ENCODE assay signal across 20 mouse cellular contexts in the genomic region with DNA sequence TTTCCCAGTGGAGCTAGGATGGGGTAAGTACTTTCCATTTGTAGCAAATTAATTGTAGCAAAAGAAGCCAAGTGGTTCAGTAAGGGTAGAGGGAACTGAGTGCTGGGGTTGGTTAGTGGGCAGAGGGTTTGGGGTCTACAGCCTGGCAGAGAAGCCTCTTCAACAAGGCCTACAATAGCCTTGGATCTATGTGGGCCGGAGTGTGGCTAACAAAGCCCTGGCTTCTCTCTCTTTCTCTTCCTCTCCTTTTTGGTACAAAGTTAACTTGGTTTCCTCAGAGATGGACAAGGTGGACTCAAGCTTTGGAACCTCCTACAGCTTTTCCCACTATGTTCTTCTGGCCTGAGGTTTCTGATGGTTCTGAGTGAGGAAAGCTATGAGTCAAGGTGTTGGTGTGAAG. TPM values are rescaled to one million over a fixed set of nuclear protein-coding genes. Genes with fewer than 3 reads are reported as not detected.
A peak's percentile ranks its signal among the peaks of the same experiment; 100 is the strongest.
DNase-seq lines count a peak whose midpoint lies in the region; ATAC-seq and TF ChIP-seq lines count a peak whose summit lies in the region.
"Had no signal": no experiment of that assay in that cellular context is flagged by ENCODE, and none has a peak within 500 bp of the region (broad histone marks: within the 10 kb centered on the region; RNA-seq: fewer than 3 reads in every experiment).

No protein-coding gene starts in this region.

- TF ChIP-seq CTCF in kidney, adult 2 months (conservative IDR thresholded peaks at IDR 0.05; ENCODE audit: insufficient read depth, insufficient read length, low read depth, low read length), result no peak

- 0 out of 2 replicates have a peak, but pooled peaks cover 2% of the 10 kb centered on the region for H3K4me1 ChIP-seq in kidney, adult 2 months (ENCODE audit: control insufficient read depth, insufficient read depth, low read length)
- H3K4me1 ChIP-seq in hindbrain, embryonic 15.5 days (replicated peaks), result peaks cover 10% of the 10 kb centered on the region
- H3K4me1 ChIP-seq in limb, embryonic 11.5 days (ENCODE audit: control insufficient read depth, insufficient read depth, low read length), result peaks cover 59% of the 10 kb centered on the region
- H3K4me1 ChIP-seq in stomach, embryonic 15.5 days, result peaks cover 7% of the 10 kb centered on the region

- H3K9ac ChIP-seq in hindbrain, embryonic 15.5 days, result peak overlapping the region; percentile 27
- no peak overlapping the region; the same call in 1 of the 2 replicates for H3K9ac ChIP-seq in limb, embryonic 11.5 days (ENCODE audit: low read length)
- H3K9ac ChIP-seq in stomach, embryonic 15.5 days, result no peak overlapping the region
- H3K9ac ChIP-seq: midbrain, embryonic 12.5 days had no signal

- WGBS in kidney, adult 2 months, result 71% methylated on average over 1 of the region's 1 CpGs
- 22% methylated on average over 1 of the region's 1 CpGs for WGBS in hindbrain, embryonic 15.5 days
- 19% methylated on average over 1 of the region's 1 CpGs for WGBS in limb, embryonic 11.5 days
- 60% methylated on average over 1 of the region's 1 CpGs for WGBS in stomach, embryonic 15.5 days

- no peak overlapping the region for H3K27ac ChIP-seq in kidney, adult 2 months (ENCODE audit: insufficient read depth, low read depth, low read length)
- H3K27ac ChIP-seq in hindbrain, embryonic 15.5 days (replicated peaks), result peak overlapping the region; percentile 41
- H3K27ac ChIP-seq in limb, embryonic 11.5 days (replicated peaks; ENCODE audit: low read depth, low read length), result no peak overlapping the region
- H3K27ac ChIP-seq in stomach, embryonic 15.5 days, result peak overlapping the region; percentile 77
- H3K27ac ChIP-seq: layer of hippocampus, adult 2 months; midbrain, embryonic 12.5 days had no signal

- peak overlapping the region; percentile 53 for H3K4me2 ChIP-seq in hindbrain, embryonic 15.5 days
- H3K4me2 ChIP-seq in limb, embryonic 11.5 days (ENCODE audit: low read depth, severe bottlenecking), result peak overlapping the region; percentile 13; the same call in 1 of the 2 replicates
- H3K4me2 ChIP-seq in stomach, embryonic 15.5 days, result peak overlapping the region; percentile 75
- H3K4me2 ChIP-seq: midbrain, embryonic 12.5 days had no signal

- TF ChIP-seq POLR2A in kidney, adult 2 months (IDR thresholded peaks at IDR 0.05; ENCODE audit: low read depth, low read length), result no peak

- no peak overlapping the region for H3K4me3 ChIP-seq in kidney, adult 2 months (ENCODE audit: insufficient read depth, low read depth, low read length)
- H3K4me3 ChIP-seq in hindbrain, embryonic 15.5 days, result peak overlapping the region; percentile 38
- H3K4me3 ChIP-seq in limb, embryonic 11.5 days (ENCODE audit: low read depth, low read length), result no peak overlapping the region
- H3K4me3 ChIP-seq in stomach, embryonic 15.5 days (replicated peaks), result peak overlapping the region; percentile 13; the same call in 1 of the 2 replicates
- H3K4me3 ChIP-seq: erythroblast, embryonic 14.5 days; layer of hippocampus, adult 2 months; midbrain, embryonic 12.5 days had no signal

- no peak for ATAC-seq in hindbrain, embryonic 15.5 days (ENCODE audit: low FRiP score, low read depth)
- ATAC-seq in limb, embryonic 11.5 days (ENCODE audit: insufficient number of reproducible peaks, low FRiP score, low TSS enrichment, low read depth), result no peak
- ATAC-seq in stomach, embryonic 15.5 days (ENCODE audit: insufficient read depth, low FRiP score, low read depth), result no peak

- H3K9me3 ChIP-seq in hindbrain, embryonic 15.5 days, result no peaks in the 10 kb centered on the region
- no peaks in the 10 kb centered on the region for H3K9me3 ChIP-seq in limb, embryonic 11.5 days (ENCODE audit: control insufficient read depth, low read length)
- H3K9me3 ChIP-seq in stomach, embryonic 15.5 days, result no peaks in the 10 kb centered on the region
- H3K9me3 ChIP-seq: midbrain, embryonic 12.5 days had no signal

- intact Hi-C loops in left cerebral cortex, postnatal 25 days (cut with DNase I), result loop anchor here (5.0 kb wide), 1 partner anchor 39 kb away; a partner anchor contains a TSS

- DNase-seq in kidney, postnatal 10 days, result peak; percentile 9
- no peak for DNase-seq in kidney, adult 2 months
- no peak for DNase-seq in limb, embryonic 11.5 days (ENCODE audit: low spot score)
- DNase-seq in layer of hippocampus, postnatal 36 days, result no peak
- no peak for DNase-seq in left cerebral cortex, postnatal 25 days (ENCODE audit: low spot score in 2 of 2)
- DNase-seq: cerebellum, adult 2 months; heart, adult 11 months; heart, postnatal 4 days; retina, postnatal 1 day had no signal

- H3K27me3 ChIP-seq in kidney, adult 2 months (replicated peaks; ENCODE audit: control insufficient read depth, insufficient read depth, low read length), result no peaks in the 10 kb centered on the region
- peaks cover 85% of the 10 kb centered on the region for H3K27me3 ChIP-seq in hindbrain, embryonic 15.5 days
- no peaks in the 10 kb centered on the region for H3K27me3 ChIP-seq in limb, embryonic 11.5 days (ENCODE audit: control insufficient read depth, insufficient read depth, low read length)
- peaks cover 34% of the 10 kb centered on the region for H3K27me3 ChIP-seq in stomach, embryonic 15.5 days (replicated peaks)
- H3K27me3 ChIP-seq: CH12.LX had no signal

- peaks cover 5% of the 10 kb centered on the region; the same call in 1 of the 2 replicates for H3K36me3 ChIP-seq in kidney, adult 2 months (ENCODE audit: control insufficient read depth, insufficient read depth, low read length)
- H3K36me3 ChIP-seq in hindbrain, embryonic 15.5 days, result no peaks in the 10 kb centered on the region
- H3K36me3 ChIP-seq in limb, embryonic 11.5 days (ENCODE audit: control insufficient read depth, insufficient read depth, low read length), result peaks cover 2% of the 10 kb centered on the region; the same call in 1 of the 2 replicates
- no peaks in the 10 kb centered on the region for H3K36me3 ChIP-seq in stomach, embryonic 15.5 days
- H3K36me3 ChIP-seq: midbrain, embryonic 12.5 days had no signal

RNA-seq across cellular contexts. Expression of a gene that starts 3.1 kb away (rescaled TPM):
- 6.9 and 8.1 TPM in 2 replicates for polyA plus RNA-seq in kidney, adult 2 months (2012; rRNA removed)
- polyA plus RNA-seq in hindbrain, embryonic 15.5 days (2015; fragmentation: Nextera tagmentation; extraction: Ambion mirVana), result 105 and 115 TPM in 2 replicates
- 11.0 and 11.3 TPM in 2 replicates for polyA plus RNA-seq in limb, embryonic 11.5 days (2014; fragmentation: Nextera tagmentation; extraction: Ambion mirVana)
- polyA plus RNA-seq in stomach, embryonic 15.5 days (2015; fragmentation: Nextera tagmentation; extraction: Ambion mirVana), result 19.8 and 20.2 TPM in 2 replicates
- not detected for total RNA-seq in layer of hippocampus, postnatal 36 days (2021)
- not detected for total RNA-seq in left cerebral cortex, postnatal 25 days (2021)
- total RNA-seq: layer of hippocampus, adult 2 months; left cerebral cortex, postnatal 14 days had no signal
- polyA plus RNA-seq: erythroblast, embryonic 14.5 days; frontal cortex, adult 2 months; midbrain, embryonic 12.5 days had no signal

RNA-seq across cellular contexts. Expression of a gene that starts 7.3 kb away (rescaled TPM):
- polyA plus RNA-seq in kidney, adult 2 months (2012; rRNA removed), result 2.4 and 3.4 TPM in 2 replicates
- 10.4 and 13.4 TPM in 2 replicates for polyA plus RNA-seq in hindbrain, embryonic 15.5 days (2015; fragmentation: Nextera tagmentation; extraction: Ambion mirVana)
- polyA plus RNA-seq in limb, embryonic 11.5 days (2014; fragmentation: Nextera tagmentation; extraction: Ambion mirVana), result 3.5 and 4.6 TPM in 2 replicates
- 1.7 and 1.9 TPM in 2 replicates for polyA plus RNA-seq in stomach, embryonic 15.5 days (2015; fragmentation: Nextera tagmentation; extraction: Ambion mirVana)
- total RNA-seq in layer of hippocampus, postnatal 36 days (2021), result not detected
- not detected for total RNA-seq in left cerebral cortex, postnatal 25 days (2021)
- total RNA-seq: heart, postnatal 4 days; layer of hippocampus, adult 2 months; left cerebral cortex, postnatal 14 days had no signal
- polyA plus RNA-seq: erythroblast, embryonic 14.5 days; frontal cortex, adult 2 months; liver, embryonic 16.5 days; midbrain, embryonic 12.5 days; spleen, adult 2 months; thymus, postnatal 0 days had no signal

RNA-seq across cellular contexts. Expression of a gene that starts 9.7 kb away (rescaled TPM):
- polyA plus RNA-seq in kidney, adult 2 months (2012; rRNA removed), result 2.8 TPM in 2 replicates
- polyA plus RNA-seq in hindbrain, embryonic 15.5 days (2015; fragmentation: Nextera tagmentation; extraction: Ambion mirVana), result 10.6 and 12.2 TPM in 2 replicates
- 1.0 and 1.3 TPM in 2 replicates for polyA plus RNA-seq in limb, embryonic 11.5 days (2014; fragmentation: Nextera tagmentation; extraction: Ambion mirVana)
- 4.4 and 5.3 TPM in 2 replicates for polyA plus RNA-seq in stomach, embryonic 15.5 days (2015; fragmentation: Nextera tagmentation; extraction: Ambion mirVana)
- not detected for total RNA-seq in layer of hippocampus, postnatal 36 days (2021)
- total RNA-seq in left cerebral cortex, postnatal 25 days (2021), result not detected
- total RNA-seq: CH12.LX; layer of hippocampus, adult 2 months; left cerebral cortex, postnatal 14 days had no signal
- polyA plus RNA-seq: erythroblast, embryonic 14.5 days; frontal cortex, adult 2 months; midbrain, embryonic 12.5 days had no signal

RNA-seq across cellular contexts. Expression of a gene that starts 11.9 kb away (rescaled TPM):
- polyA plus RNA-seq in kidney, adult 2 months (2012; rRNA removed), result 7.4 and 7.6 TPM in 2 replicates
- polyA plus RNA-seq in hindbrain, embryonic 15.5 days (2015; fragmentation: Nextera tagmentation; extraction: Ambion mirVana), result 15.7 and 16.3 TPM in 2 replicates
- 5.6 and 6.2 TPM in 2 replicates for polyA plus RNA-seq in limb, embryonic 11.5 days (2014; fragmentation: Nextera tagmentation; extraction: Ambion mirVana)
- 8.0 and 9.6 TPM in 2 replicates for polyA plus RNA-seq in stomach, embryonic 15.5 days (2015; fragmentation: Nextera tagmentation; extraction: Ambion mirVana)
- not detected for total RNA-seq in layer of hippocampus, postnatal 36 days (2021)
- not detected for total RNA-seq in left cerebral cortex, postnatal 25 days (2021)
- total RNA-seq: layer of hippocampus, adult 2 months; left cerebral cortex, postnatal 14 days had no signal
- polyA plus RNA-seq: erythroblast, embryonic 14.5 days; frontal cortex, adult 2 months; midbrain, embryonic 12.5 days had no signal

RNA-seq across cellular contexts. Expression of a gene that starts 11.9 kb away (rescaled TPM):
- polyA plus RNA-seq in kidney, adult 2 months (2012; rRNA removed), result 0.78 and 2.9 TPM in 2 replicates
- not detected in 2 replicates for polyA plus RNA-seq in hindbrain, embryonic 15.5 days (2015; fragmentation: Nextera tagmentation; extraction: Ambion mirVana)
- 1.1 and 1.3 TPM in 2 replicates for polyA plus RNA-seq in limb, embryonic 11.5 days (2014; fragmentation: Nextera tagmentation; extraction: Ambion mirVana)
- polyA plus RNA-seq in stomach, embryonic 15.5 days (2015; fragmentation: Nextera tagmentation; extraction: Ambion mirVana), result not detected in 2 replicates
- total RNA-seq in layer of hippocampus, postnatal 36 days (2021), result not detected
- total RNA-seq in left cerebral cortex, postnatal 25 days (2021), result not detected
- total RNA-seq: CH12.LX; heart, postnatal 4 days; layer of hippocampus, adult 2 months; left cerebral cortex, postnatal 14 days had no signal
- polyA plus RNA-seq: cerebellum, adult 2 months; erythroblast, embryonic 14.5 days; frontal cortex, adult 2 months; liver, embryonic 16.5 days; midbrain, embryonic 12.5 days; spleen, adult 2 months; thymus, postnatal 0 days had no signal

Comparison
In these comparisons a context has a peak if more than half of its experiments do, and no peak if none do; other contexts are left out.
1. H3K27ac ChIP-seq: peak in hindbrain, embryonic 15.5 days (single experiment) and stomach, embryonic 15.5 days (single experiment); none in kidney, adult 2 months (single experiment) and limb, embryonic 11.5 days (single experiment).
2. H3K4me3 ChIP-seq: peak in hindbrain, embryonic 15.5 days (single experiment) and stomach, embryonic 15.5 days (single experiment); none in kidney, adult 2 months (single experiment) and limb, embryonic 11.5 days (single experiment).
3. H3K4me2 ChIP-seq: peak in every context shown above with its lines; median percentile 75 in stomach, embryonic 15.5 days; 53 in hindbrain, embryonic 15.5 days; 13 in limb, embryonic 11.5 days.